Mouse (Mus musculus) liver, embryonic 14.5 days (tissue): ENCODE results near the gene Notch2. TPM values are rescaled to one million over a fixed set of nuclear protein-coding genes. Genes with fewer than 3 reads are reported as not detected.
A peak's percentile ranks its signal among the peaks of the same experiment; 100 is the strongest.

ENCODE experiments used
- ATAC-seq: fragments of 200-750 bp; cut with Nextera tagmentation; 2 replicates; pipeline ENCODE4 v1.8.0; 2017; ENCODE audit warnings: moderate number of reproducible peaks, mild to moderate bottlenecking, moderate library complexity; ENCODE audit not compliant: insufficient read depth
- DNase-seq, 3 experiments: peaks; one replicate each; pipeline ENCODE4 v3.0.0-alpha.2; 2012 to 2013; ENCODE audit warnings: low read depth in 3 of 3, low spot score in 3 of 3
- H3K27ac ChIP-seq: fragments of 300-500 bp; sonication (generic); 2 replicates; pipeline ENCODE4 v1.5.1; 2014; ENCODE audit warnings: moderate library complexity, mild to moderate bottlenecking, control low read depth, inconsistent platforms
- H3K27me3 ChIP-seq: fragments of 300-500 bp; sonication (generic); 2 replicates; pipeline ENCODE4 v1.6.1; 2014; ENCODE audit warnings: mild to moderate bottlenecking, low read length, moderate library complexity; ENCODE audit not compliant: control insufficient read depth, insufficient read depth
- H3K36me3 ChIP-seq: fragments of 300-500 bp; sonication (generic); replicated peaks from 2 replicates; pipeline ENCODE4 v1.6.1; 2014; ENCODE audit warnings: low read depth; ENCODE audit not compliant: control insufficient read depth, insufficient read depth
- H3K4me1 ChIP-seq, 2 experiments: fragments of 200-500 bp in 1 of 2; fragments of 300-500 bp in 1 of 2; sonication (generic) in 1 of 2; replicated peaks; 2 replicates each; pipeline ENCODE4 v1.6.1; 2012 to 2014; ENCODE audit warnings: antibody characterized with exemption in 1 of 2, inconsistent platforms in 1 of 2, low read length in 1 of 2; ENCODE audit not compliant: control insufficient read depth in 2 of 2, insufficient read depth in 2 of 2
- H3K4me2 ChIP-seq: fragments of 300-500 bp; sonication (generic); 2 replicates; pipeline ENCODE4 v1.6.1; 2014; ENCODE audit warnings: low read depth, mild to moderate bottlenecking, control low read depth, moderate library complexity
- H3K4me3 ChIP-seq, 2 experiments: fragments of 200-500 bp in 1 of 2; fragments of 300-500 bp in 1 of 2; sonication (generic) in 1 of 2; 2 replicates each; pipeline ENCODE4 v1.5.1; 2012 to 2014; ENCODE audit warnings: low read depth in 2 of 2, low read length in 2 of 2, mild to moderate bottlenecking in 2 of 2, control low read depth in 1 of 2, inconsistent platforms in 1 of 2, moderate library complexity in 1 of 2; ENCODE audit not compliant: insufficient read depth in 1 of 2
- H3K9ac ChIP-seq: fragments of 300-500 bp; sonication (generic); replicated peaks from 2 replicates; pipeline ENCODE4 v1.6.1; 2014; ENCODE audit warnings: mild to moderate bottlenecking, control low read depth, moderate library complexity
- H3K9me3 ChIP-seq: fragments of 300-500 bp; sonication (generic); 2 replicates; pipeline ENCODE4 v1.6.1; 2016; ENCODE audit warnings: low read length, mixed read lengths; ENCODE audit not compliant: control insufficient read depth
- CTCF ChIP-seq: IDR thresholded peaks from 2 replicates; pipeline ENCODE4 v1.5.1; 2016; ENCODE audit warnings: antibody characterized with exemption, low read depth, control low read depth
- EP300 ChIP-seq: IDR thresholded peaks from 2 replicates; pipeline ENCODE4 v1.6.1; 2016; ENCODE audit warnings: antibody characterized with exemption, low read depth
- WGBS: fragments of 180-500 bp; shearing (Covaris S2); extraction: QIAGEN DNeasy Blood & Tissue Kit; methylation state at CpG from one replicate; pipeline ENCODE4 v1.1.7; 2014; ENCODE audit not compliant: insufficient replicate concordance; 5-methylcytosine and 5-hydroxymethylcytosine counted together
- polyA plus RNA-seq, 2 experiments: library from polyadenylated mRNA; depleted of rRNA in 1 of 2; stranded (reverse) in 1 of 2; unstranded in 1 of 2; fragments of >200 nt; fragmentation: Nextera tagmentation in 1 of 2; extraction: Ambion mirVana in 1 of 2; gene quantifications; 2 replicates each; pipeline versions ENCODE4 v1.2.1 to v1.2.3; 2012 to 2014

The Notch2 gene
- polyA plus RNA-seq, 2 experiments, result 3.0 to 5.4 TPM

DNA sequence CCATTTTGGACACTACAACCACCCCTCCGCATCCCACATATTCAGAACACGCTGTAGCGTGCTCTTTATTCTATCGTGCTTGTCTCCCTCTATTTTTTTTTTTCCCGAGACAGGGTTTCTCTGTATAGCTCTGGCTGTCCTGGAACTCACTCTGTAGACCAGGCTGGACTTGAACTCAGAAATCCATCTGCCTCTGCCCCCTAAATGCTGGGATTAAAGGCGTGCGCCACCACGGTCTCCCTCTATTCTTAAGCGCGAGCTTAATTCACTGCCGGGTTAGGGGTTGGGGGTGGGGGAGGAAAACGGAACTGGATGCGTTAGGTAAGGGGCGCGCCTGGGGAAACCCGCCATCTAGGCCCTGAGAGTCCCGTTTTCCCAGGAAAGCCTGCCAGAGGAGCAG, 147.0 kb downstream of the Notch2 start, which contains the start of gene Adam30:
Adam30 (plus strand) TSS at position 301 of the 400 bp plus-strand sequence.
- no peak within 1 kb of the TSS for H3K4me3 ChIP-seq
- no peaks in the 10 kb centered on the region for H3K4me1 ChIP-seq
- ATAC-seq (no peak), DNase-seq (no peak)
- H3K9me3 ChIP-seq, result no peaks in the 10 kb centered on the region
- H3K27ac ChIP-seq, result no peak within 1 kb of the TSS
- WGBS, result 77% methylated on average over 17 of the region's 17 CpGs
- no peak within 1 kb of the TSS for H3K4me2 ChIP-seq
- H3K9ac ChIP-seq, result no peak within 1 kb of the TSS
- no peaks in the 10 kb centered on the region for H3K36me3 ChIP-seq
- H3K27me3 ChIP-seq, result no peaks in the 10 kb centered on the region
- no peak for TF ChIP-seq EP300
- no peak for TF ChIP-seq CTCF

DNA sequence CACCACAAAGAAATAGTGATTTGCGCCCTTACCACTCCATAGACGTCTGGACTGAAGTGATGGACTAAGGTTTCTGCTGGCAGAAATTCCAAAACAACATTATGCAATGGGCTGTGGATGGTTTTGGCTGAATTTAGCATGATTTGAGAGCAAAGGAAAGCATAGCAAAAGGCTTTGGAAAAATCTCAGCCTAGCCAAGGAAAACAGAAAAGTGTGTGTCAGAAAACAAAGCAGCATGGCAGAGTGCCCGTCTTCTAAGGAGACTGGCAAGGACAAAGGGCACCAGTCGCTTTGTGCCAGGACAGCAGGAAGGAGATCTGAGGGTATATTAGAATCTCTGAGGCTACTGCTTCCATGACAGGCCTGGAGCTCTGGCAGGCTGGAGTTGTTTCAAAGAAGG, 165.0 kb downstream of the Notch2 start:
- DNase-seq (no peak), ATAC-seq (no peak)
- Histone ChIP-seq H3K36me3 (no peaks in the 10 kb centered on the region), H3K27ac (no peak overlapping the region), H3K27me3 (no peaks in the 10 kb centered on the region), H3K4me2 (no peak overlapping the region), H3K9me3 (no peaks in the 10 kb centered on the region), H3K9ac (no peak overlapping the region), H3K4me1 (no peaks in the 10 kb centered on the region), H3K4me3 (no peak overlapping the region)
- TF ChIP-seq EP300 (no peak), CTCF (no peak)
- WGBS, result 65% methylated on average over 4 of the region's 4 CpGs

DNA sequence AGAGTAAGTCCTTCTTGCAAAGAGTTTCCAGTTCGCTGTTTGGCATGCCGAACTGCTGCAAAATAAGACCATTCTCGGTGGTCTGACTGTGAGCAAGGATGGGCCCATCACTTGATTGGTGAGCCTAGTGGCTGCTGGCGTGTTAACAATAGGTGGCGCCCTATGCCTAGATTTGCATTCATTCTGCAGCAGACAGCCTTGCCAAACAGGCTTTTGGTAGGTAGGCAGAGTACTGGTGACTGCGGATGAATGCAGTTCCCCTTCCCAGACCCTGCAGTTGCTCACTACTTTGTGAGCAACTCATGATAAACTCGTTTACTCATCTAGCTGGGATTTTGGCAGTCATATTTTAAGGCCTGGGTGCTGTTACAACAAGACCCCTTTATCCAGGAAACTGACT, 167.5 kb downstream of the Notch2 start:
- Histone ChIP-seq H3K27ac (no peak overlapping the region), H3K4me2 (no peak overlapping the region), H3K36me3 (no peaks in the 10 kb centered on the region), H3K27me3 (no peaks in the 10 kb centered on the region), H3K4me3 (no peak overlapping the region), H3K4me1 (no peaks in the 10 kb centered on the region), H3K9ac (no peak overlapping the region), H3K9me3 (no peaks in the 10 kb centered on the region)
- TF ChIP-seq EP300 (no peak), CTCF (peak; percentile 72)
- WGBS, result 23% methylated on average over 7 of the region's 7 CpGs
- DNase-seq (no peak), ATAC-seq (no peak)

DNA sequence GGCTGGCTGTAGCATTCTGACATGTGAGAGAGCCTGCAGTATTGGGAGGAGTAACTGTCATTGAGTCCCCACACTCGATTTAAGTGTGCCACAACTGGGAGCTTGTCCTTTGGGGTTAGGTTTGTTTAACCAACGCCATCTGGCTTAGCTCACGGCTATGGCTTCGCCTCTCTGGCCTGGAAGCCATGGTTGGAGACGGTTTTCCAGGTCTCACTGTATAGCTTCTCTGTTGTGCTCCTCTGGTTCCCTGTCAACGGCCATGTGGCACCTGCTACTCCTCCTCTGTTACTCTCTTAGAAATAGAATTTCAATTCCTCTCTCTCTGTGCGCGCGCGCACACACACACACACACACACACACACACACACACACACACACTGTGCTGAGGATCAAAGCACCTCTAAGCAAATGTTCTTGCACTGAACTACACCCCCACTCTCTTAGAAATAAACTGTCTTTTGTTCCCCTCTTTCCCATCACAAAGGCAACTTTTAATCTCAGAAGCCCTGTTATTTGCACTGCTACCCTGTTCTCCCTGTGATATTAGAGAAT, 171.9 kb downstream of the Notch2 start:
- Histone ChIP-seq H3K4me2 (no peak overlapping the region), H3K9me3 (no peaks in the 10 kb centered on the region), H3K9ac (no peak overlapping the region), H3K27me3 (no peaks in the 10 kb centered on the region), H3K36me3 (no peaks in the 10 kb centered on the region), H3K4me1 (0 out of 4 replicates have a peak, but pooled peaks cover 0 to 2% of the 10 kb centered on the region in 2 experiments), H3K27ac (no peak overlapping the region), H3K4me3 (no peak overlapping the region)
- ATAC-seq (no peak), DNase-seq (no peak)
- no peak for TF ChIP-seq EP300
- TF ChIP-seq CTCF, result no peak
- 59% methylated on average over 10 of the region's 10 CpGs for whole genome bisulfite sequencing

DNA sequence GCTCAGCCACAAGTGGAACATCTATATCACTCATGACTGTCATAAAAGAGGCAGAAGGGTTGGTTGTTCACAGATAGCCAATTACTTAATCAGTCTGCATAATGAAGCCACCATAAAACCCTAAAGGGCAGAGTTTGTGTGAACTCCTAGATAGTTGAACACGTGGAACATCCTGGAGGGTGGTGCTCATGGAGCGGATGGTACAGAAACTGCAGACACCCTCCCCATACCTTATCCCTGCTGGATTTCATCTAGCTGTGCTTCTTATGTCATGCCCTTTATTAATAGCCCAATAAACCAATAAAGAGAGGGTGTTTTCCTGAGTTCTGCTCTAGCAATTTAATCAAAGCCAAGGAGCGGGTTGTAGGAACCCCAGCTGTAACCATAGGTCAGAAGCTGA, 174.4 kb downstream of the Notch2 start:
- no peak for ATAC-seq
- 64% methylated on average over 3 of the region's 3 CpGs for WGBS
- TF ChIP-seq EP300 (no peak), CTCF (no peak)
- H3K9ac ChIP-seq, result no peak overlapping the region
- no peak overlapping the region for H3K4me3 ChIP-seq
- no peaks in the 10 kb centered on the region for H3K9me3 ChIP-seq
- no peaks in the 10 kb centered on the region for H3K36me3 ChIP-seq
- no peaks in the 10 kb centered on the region for H3K27me3 ChIP-seq
- 0 out of 4 replicates have a peak, but pooled peaks cover 0 to 2% of the 10 kb centered on the region in 2 experiments for H3K4me1 ChIP-seq
- H3K27ac ChIP-seq, result no peak overlapping the region
- no peak for DNase-seq
- H3K4me2 ChIP-seq, result no peak overlapping the region
